Mouse (Mus musculus) embryonic fibroblast, embryonic 13.5 days (primary cell): ENCODE measurements at regions not wholly inside any gene's neighbourhood (a gene's known extent, or its start where the extent isn't known, plus 50 kb on each side); places are given as distances from the start of the nearest gene placed in this dataset.

Experiments used
- CTCF ChIP-seq: IDR thresholded peaks from 2 replicates; pipeline ENCODE4 v1.5.1; 2011; ENCODE audit warnings: mild to moderate bottlenecking, control low read depth, low read length, moderate library complexity, borderline replicate concordance; ENCODE audit not compliant: insufficient read depth
- POLR2A ChIP-seq: IDR thresholded peaks from 2 replicates; pipeline ENCODE4 v1.6.1; 2011; ENCODE audit warnings: low read depth, mild to moderate bottlenecking, control low read depth, low read length, moderate library complexity

- TF ChIP-seq POLR2A, result no peak
- TF ChIP-seq CTCF, result no peak
Measured at GRCm38 (mm10) chr13:58476033-58476830, 73.1 kb upstream of the Hnrnpk start.
